Mouse (Mus musculus): ENCODE measurements around the gene Usb1.
"Not testable (repeated sequence)": the region's sequence is repeated elsewhere in the genome, so short reads cannot be mapped to it uniquely, and the experiment has no call there.

Usb1 gene

DNA sequence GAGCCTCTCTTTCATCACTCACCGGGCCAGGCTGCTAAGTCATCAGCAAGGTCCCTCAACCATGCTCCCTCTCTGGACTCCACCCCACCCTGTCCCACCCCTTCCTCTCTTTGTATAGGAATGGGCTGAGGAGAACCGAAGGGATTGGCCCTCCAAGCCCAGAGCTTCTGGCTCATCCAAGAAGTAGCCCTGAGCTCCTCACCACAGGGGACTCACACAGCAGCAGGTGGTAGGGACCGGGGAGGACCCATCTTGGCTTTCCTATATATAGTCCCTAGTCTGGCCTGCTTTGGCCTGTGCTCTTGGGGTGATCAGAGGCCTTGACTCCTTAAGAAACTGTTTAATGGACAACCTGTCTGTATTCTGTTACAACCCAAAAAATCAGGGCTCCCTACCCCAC lies 42.3 kb downstream of the Usb1 start:
- no peak for DNase-seq (ENCODE audit: extremely low spot score, low spot score)

- no peak for DNase-seq (ENCODE audit: extremely low spot score, low spot score)
Observed at GRCm38 (mm10) chr8:95375374-95375930, 43.4 kb downstream of the Usb1 start.

GRCm38 (mm10) chr8:95376309-95376999 lies 44.4 kb downstream of the Usb1 start:
- no peak for DNase-seq (ENCODE audit: extremely low spot score, low spot score)

GRCm38 (mm10) chr8:95377101-95377500 lies 45.0 kb downstream of the Usb1 start:
- DNase-seq (ENCODE audit: extremely low spot score, low spot score): no peak

DNA sequence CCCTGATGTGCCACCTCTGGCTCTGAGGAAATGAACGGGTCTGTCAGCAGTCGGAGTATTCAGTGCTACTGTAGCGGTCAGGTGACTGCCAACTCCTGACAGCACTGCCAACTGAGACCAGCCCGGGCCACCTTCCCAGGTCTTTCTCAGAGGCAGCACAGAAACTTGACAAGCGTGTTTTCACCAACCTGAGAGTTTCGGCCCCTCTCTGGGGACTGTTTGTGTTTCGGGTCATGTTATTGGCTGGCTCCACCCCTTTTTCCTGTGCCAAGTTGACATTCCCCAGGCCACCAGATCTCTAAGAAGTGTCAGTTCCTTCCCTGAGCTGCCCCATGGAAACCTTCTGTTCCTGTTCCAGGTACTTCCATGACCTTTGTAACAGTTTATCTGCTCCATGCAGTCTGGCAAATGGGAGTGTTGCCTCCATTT lies 45.8 kb downstream of the Usb1 start:
- no peak for DNase-seq (ENCODE audit: extremely low spot score, low spot score)

DNA sequence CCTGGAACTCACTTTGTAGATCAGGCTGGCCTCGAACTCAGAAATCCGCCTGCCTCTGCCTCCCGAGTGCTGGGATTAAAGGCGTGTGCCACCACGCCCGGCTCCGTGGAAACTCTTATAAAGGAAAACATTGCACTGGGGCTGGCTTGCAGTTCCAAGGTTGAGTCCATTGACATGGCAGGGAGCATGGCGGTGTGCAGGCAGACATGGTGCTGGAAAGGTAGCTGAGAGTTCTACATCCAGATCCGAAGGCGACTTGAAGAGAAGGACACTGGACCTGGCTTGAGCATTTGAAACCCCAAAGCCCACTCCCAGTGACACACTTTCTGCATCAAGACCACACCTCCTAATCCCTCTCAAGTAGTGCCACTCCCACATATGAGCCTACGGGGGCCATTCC lies 46.8 kb downstream of the Usb1 start:
- DNase-seq (ENCODE audit: extremely low spot score, low spot score): not testable (repeated sequence)

DNA sequence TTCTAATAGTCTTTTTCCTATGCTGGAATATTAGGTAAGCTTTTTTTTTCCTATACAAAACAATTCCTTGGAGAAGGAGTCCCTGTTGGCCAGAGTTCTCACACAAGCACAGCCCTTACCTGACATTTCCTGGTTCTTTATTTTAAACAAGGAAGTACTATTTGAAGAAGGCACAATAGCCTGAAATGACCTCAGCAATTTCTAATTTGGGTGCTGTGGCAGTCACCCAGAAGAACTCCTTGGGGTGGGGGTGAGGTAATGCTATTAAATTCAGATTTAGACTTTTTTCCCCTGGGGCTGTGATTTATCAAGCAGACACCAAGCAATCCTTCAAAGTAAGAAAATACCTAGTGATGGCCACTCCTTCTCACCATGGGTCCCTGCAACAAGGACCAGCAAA lies 48.9 kb downstream of the Usb1 start:
- DNase-seq (ENCODE audit: extremely low spot score, low spot score): no peak

GRCm38 (mm10) chr8:95381595-95381994 lies 49.5 kb downstream of the Usb1 start:
- DNase-seq (ENCODE audit: extremely low spot score, low spot score): no peak

GRCm38 (mm10) chr8:95384501-95384900 lies 52.4 kb downstream of the Usb1 start:
- no peak for DNase-seq (ENCODE audit: extremely low spot score, low spot score)

GRCm38 (mm10) chr8:95386037-95386436 lies 54.0 kb downstream of the Usb1 start:
- no peak for DNase-seq (ENCODE audit: extremely low spot score, low spot score)

DNA sequence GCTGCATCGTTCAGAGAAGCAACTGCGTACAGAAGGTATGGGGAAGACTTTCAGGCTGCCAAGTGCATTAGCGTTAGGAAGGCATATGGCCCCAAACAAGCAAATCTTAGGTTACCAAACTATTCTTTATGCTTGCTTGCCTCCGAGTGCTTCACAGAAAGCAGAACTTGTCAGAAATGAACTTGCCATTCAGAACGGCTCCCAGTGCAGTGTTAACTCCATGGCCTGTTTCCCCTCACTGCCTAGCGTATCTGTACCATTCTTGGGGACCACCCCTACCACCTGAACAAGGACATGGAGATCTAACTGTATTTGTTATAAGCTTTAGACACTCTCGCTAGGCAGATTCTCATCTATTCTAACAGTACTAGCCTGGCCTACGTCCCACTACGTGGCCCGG lies 55.1 kb downstream of the Usb1 start:
- DNase-seq (ENCODE audit: extremely low spot score, low spot score): no peak

- no peak for DNase-seq (ENCODE audit: extremely low spot score, low spot score)
Observed at GRCm38 (mm10) chr8:95387936-95388335, 55.9 kb downstream of the Usb1 start.

DNA sequence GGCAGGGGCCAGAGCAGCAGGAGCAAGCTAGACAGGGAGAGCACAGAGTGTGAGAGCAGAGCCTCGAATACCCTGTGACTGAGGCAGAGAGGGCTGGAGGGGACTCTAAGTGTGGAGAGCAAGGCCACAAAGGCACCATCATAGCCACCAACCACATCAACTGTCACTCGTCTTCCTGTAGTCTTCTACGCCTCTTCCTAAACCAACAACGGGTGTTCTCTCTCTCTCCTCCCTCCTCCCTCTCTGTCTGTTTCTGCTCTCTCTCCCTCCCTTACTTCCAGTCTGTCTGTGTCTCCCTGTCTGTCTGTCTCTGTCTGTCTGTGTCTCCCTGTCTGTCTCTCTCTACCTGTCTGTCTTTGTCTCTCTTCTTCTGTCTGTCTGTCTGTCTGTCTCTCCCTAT lies 58.2 kb downstream of the Usb1 start:
- DNase-seq (ENCODE audit: extremely low spot score, low spot score): no peak

- no peak for DNase-seq (ENCODE audit: extremely low spot score, low spot score)
Observed at GRCm38 (mm10) chr8:95391101-95391500, 59.0 kb downstream of the Usb1 start.

DNA sequence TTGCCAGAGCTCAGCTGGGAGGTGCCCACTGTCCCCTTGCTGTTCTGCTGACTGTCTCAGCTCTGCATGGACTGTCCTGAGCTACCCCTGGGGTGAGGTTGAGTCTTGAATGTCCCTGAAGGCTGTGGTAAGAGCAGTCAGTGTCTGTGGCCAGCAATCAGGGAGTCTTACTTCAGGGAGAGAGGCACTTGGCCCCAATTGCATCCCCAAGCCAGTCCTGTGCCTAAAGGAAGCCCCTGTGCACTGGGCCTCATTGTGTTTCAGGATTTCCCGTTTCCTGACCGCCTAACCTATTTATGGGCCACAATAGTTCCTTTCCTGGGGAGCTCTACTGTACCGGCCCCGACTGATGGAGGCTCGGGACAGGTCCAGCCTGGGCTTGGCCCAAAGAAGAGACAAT lies 60.5 kb downstream of the Usb1 start:
- no peak for DNase-seq (ENCODE audit: extremely low spot score, low spot score)

GRCm38 (mm10) chr8:95395186-95395918 lies 63.3 kb downstream of the Usb1 start:
- DNase-seq (ENCODE audit: extremely low spot score, low spot score): no peak

DNA sequence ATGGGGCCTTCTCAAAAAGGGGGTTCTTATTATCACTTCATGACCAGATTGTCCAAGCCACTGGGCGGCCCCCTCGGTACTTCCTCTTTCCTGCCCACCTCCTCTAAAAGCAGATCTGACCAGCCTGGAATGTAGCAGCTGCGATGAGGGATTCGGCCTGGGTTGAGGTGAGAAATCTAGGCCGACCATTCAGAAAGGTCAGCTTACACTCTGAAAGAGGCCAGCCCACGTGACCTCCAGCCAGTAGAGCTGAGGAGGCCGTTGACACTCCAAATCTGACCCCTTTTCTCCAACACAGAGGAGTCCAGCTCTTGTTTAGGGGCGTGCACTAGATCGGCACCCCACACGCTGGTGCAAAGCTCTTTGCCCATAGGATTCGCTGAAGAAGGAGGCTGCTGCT lies 64.7 kb downstream of the Usb1 start:
- no peak for DNase-seq (ENCODE audit: extremely low spot score, low spot score)
